Mouse (Mus musculus): ENCODE data around the gene Nr2c2ap. TPM values are rescaled to one million over a fixed set of nuclear protein-coding genes. Genes with fewer than 3 reads are reported as not detected.
A peak's percentile ranks its signal among the peaks of the same experiment; 100 is the strongest.

Nr2c2ap gene
- polyA plus RNA-seq, 1 experiment from 2014 or later = 19.5 TPM

DNA sequence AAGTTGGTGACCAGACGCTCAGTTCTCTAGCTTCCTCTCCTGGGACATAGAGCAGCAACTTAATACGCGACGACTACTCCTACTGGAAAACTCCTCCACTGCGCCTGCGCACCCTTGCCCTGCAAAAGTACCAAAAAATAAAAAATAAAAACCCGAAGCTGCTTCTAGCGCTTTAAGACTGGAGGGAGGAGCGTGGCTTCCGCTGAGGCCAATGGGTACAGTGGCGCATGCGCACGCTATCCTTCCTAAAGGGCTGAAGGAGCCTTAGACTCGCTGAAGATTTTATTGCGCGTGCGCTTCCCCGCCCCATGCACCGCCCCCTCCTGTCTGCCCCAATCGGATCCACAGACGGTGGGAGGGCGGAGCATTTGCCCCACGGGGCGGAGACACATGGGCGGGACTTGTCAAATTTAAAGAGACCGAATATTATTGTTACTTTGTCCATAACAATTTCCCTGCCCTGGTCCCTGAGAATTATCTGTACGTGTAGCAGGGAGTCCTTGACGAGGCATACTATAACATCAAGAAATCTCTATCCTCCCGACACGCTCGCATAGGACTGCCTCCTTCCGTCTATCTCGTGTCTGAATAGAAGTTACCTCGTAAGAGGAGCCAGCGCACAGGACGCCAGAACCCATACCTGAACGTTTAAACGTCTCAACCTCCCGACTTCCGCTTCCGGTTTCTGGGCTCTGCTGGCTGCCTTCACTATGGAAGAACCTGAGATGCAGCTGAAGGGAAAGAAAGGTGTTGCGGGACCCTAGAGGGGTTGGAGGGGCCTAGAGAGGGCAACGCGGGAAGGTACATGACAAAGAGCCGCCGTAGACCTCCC lies 8.1 kb downstream of the Nr2c2ap start, which contains the start of the genes Rfxank, Borcs8 and Mef2b:
TSS of gene Rfxank (minus strand) at position 129 of the 832 bp plus-strand sequence.
TSS of gene Borcs8 (plus strand) at position 474 of the 832 bp plus-strand sequence.
TSS of gene Mef2b (plus strand) at position 686 of the 832 bp plus-strand sequence.
- Histone ChIP-seq H3K27me3 (ENCODE audit: control insufficient read depth, insufficient read depth, low read length) (no peaks in the 10 kb centered on the region), H3K27ac (replicated peaks; ENCODE audit: low read depth, low read length) (peak within 1 kb of the TSS; percentile 57), H3K4me2 (ENCODE audit: low read depth, low read length) (peak within 1 kb of the TSS; percentile 81), H3K9me3 (replicated peaks; ENCODE audit: control insufficient read depth, low read length) (no peaks in the 10 kb centered on the region), H3K4me3 (ENCODE audit: low read depth, low read length) (peak within 1 kb of the TSS; percentile 78), H3K36me3 (replicated peaks; ENCODE audit: control insufficient read depth, insufficient read depth, low read depth, low read length) (peaks cover 7% of the 10 kb centered on the region), H3K9ac (replicated peaks; ENCODE audit: low read length) (peak within 1 kb of the TSS; percentile 83), H3K4me1 (ENCODE audit: control insufficient read depth, insufficient read depth, low read length) (peaks cover 5% of the 10 kb centered on the region)
- under 1% methylated on average over 46 of the region's 46 CpGs for WGBS
- DNase-seq (ENCODE audit: low spot score) = peak; percentile 100
- ATAC-seq (replicated peaks; ENCODE audit: insufficient number of reproducible peaks, low FRiP score, low TSS enrichment, low read depth) = peak; percentile 93

GRCm38 (mm10) chr8:70139981-70140380 lies 8.8 kb downstream of the Nr2c2ap start:
- H3K36me3 ChIP-seq (replicated peaks; ENCODE audit: control insufficient read depth, insufficient read depth, low read depth, low read length) = peaks cover 3% of the 10 kb centered on the region
- H3K4me1 ChIP-seq (ENCODE audit: control insufficient read depth, insufficient read depth, low read length) = peaks cover 5% of the 10 kb centered on the region
- DNase-seq (ENCODE audit: low spot score) (peak; percentile 11), ATAC-seq (replicated peaks; ENCODE audit: insufficient number of reproducible peaks, low FRiP score, low TSS enrichment, low read depth) (no peak)
- WGBS = 13% methylated on average over 9 of the region's 9 CpGs
- H3K4me2 ChIP-seq (ENCODE audit: low read depth, low read length) = peak overlapping the region; percentile 81
- H3K9ac ChIP-seq (replicated peaks; ENCODE audit: low read length) = peak overlapping the region; percentile 83
- no peaks in the 10 kb centered on the region for H3K9me3 ChIP-seq (replicated peaks; ENCODE audit: control insufficient read depth, low read length)
- H3K4me3 ChIP-seq (ENCODE audit: low read depth, low read length) = peak overlapping the region; percentile 78
- peak overlapping the region; percentile 57 for H3K27ac ChIP-seq (replicated peaks; ENCODE audit: low read depth, low read length)
- no peaks in the 10 kb centered on the region for H3K27me3 ChIP-seq (ENCODE audit: control insufficient read depth, insufficient read depth, low read length)

GRCm38 (mm10) chr8:70147678-70148607 lies 16.8 kb downstream of the Nr2c2ap start:
- DNase-seq (ENCODE audit: low spot score) = no peak
- 81% methylated on average over 7 of the region's 7 CpGs for WGBS
- no peaks in the 10 kb centered on the region for H3K4me1 ChIP-seq (ENCODE audit: control insufficient read depth, insufficient read depth, low read length)

GRCm38 (mm10) chr8:70150158-70150557 lies 19.0 kb downstream of the Nr2c2ap start:
- Histone ChIP-seq H3K27me3 (ENCODE audit: control insufficient read depth, insufficient read depth, low read length) (no peaks in the 10 kb centered on the region), H3K9me3 (replicated peaks; ENCODE audit: control insufficient read depth, low read length) (no peaks in the 10 kb centered on the region), H3K4me3 (ENCODE audit: low read depth, low read length) (no peak overlapping the region), H3K27ac (replicated peaks; ENCODE audit: low read depth, low read length) (no peak overlapping the region), H3K9ac (replicated peaks; ENCODE audit: low read length) (peak overlapping the region; percentile 41; the same call in 1 of the 2 replicates), H3K4me2 (ENCODE audit: low read depth, low read length) (no peak overlapping the region), H3K36me3 (replicated peaks; ENCODE audit: control insufficient read depth, insufficient read depth, low read depth, low read length) (peaks cover 2% of the 10 kb centered on the region; the same call in 1 of the 2 replicates), H3K4me1 (ENCODE audit: control insufficient read depth, insufficient read depth, low read length) (no peaks in the 10 kb centered on the region)
- peak; percentile 30 for DNase-seq (ENCODE audit: low spot score)
- ATAC-seq (replicated peaks; ENCODE audit: insufficient number of reproducible peaks, low FRiP score, low TSS enrichment, low read depth) = no peak
- 15% methylated on average over 13 of the region's 13 CpGs for WGBS

More at GRCm38 (mm10) chr8:70147678-70148607, 16.8 kb downstream of the Nr2c2ap start:
- Histone ChIP-seq H3K27me3 (ENCODE audit: control insufficient read depth, insufficient read depth, low read length) (no peaks in the 10 kb centered on the region), H3K9ac (replicated peaks; ENCODE audit: low read length) (no peak overlapping the region), H3K27ac (replicated peaks; ENCODE audit: low read depth, low read length) (no peak overlapping the region), H3K36me3 (replicated peaks; ENCODE audit: control insufficient read depth, insufficient read depth, low read depth, low read length) (peaks cover 2% of the 10 kb centered on the region), H3K9me3 (replicated peaks; ENCODE audit: control insufficient read depth, low read length) (no peaks in the 10 kb centered on the region), H3K4me3 (ENCODE audit: low read depth, low read length) (no peak overlapping the region), H3K4me2 (ENCODE audit: low read depth, low read length) (no peak overlapping the region)
- ATAC-seq (replicated peaks; ENCODE audit: insufficient number of reproducible peaks, low FRiP score, low TSS enrichment, low read depth) = no peak

- Histone ChIP-seq H3K9me3 (replicated peaks; ENCODE audit: control insufficient read depth, low read length) (no peaks in the 10 kb centered on the region), H3K36me3 (replicated peaks; ENCODE audit: control insufficient read depth, insufficient read depth, low read depth, low read length) (no peaks in the 10 kb centered on the region), H3K4me3 (ENCODE audit: low read depth, low read length) (no peak overlapping the region), H3K27ac (replicated peaks; ENCODE audit: low read depth, low read length) (no peak overlapping the region), H3K27me3 (ENCODE audit: control insufficient read depth, insufficient read depth, low read length) (no peaks in the 10 kb centered on the region), H3K9ac (replicated peaks; ENCODE audit: low read length) (no peak overlapping the region), H3K4me1 (ENCODE audit: control insufficient read depth, insufficient read depth, low read length) (no peaks in the 10 kb centered on the region), H3K4me2 (ENCODE audit: low read depth, low read length) (0 out of 2 replicates have a peak overlapping the region, but pooled peaks have one; percentile 2)
- DNase-seq (ENCODE audit: low spot score) (peak; percentile 87), ATAC-seq (replicated peaks; ENCODE audit: insufficient number of reproducible peaks, low FRiP score, low TSS enrichment, low read depth) (peak; percentile 95)
- WGBS = 17% methylated on average over 19 of the region's 22 CpGs
These were observed 21.6 kb downstream of the Nr2c2ap start for GRCm38 (mm10) chr8:70152537-70153257.

DNA sequence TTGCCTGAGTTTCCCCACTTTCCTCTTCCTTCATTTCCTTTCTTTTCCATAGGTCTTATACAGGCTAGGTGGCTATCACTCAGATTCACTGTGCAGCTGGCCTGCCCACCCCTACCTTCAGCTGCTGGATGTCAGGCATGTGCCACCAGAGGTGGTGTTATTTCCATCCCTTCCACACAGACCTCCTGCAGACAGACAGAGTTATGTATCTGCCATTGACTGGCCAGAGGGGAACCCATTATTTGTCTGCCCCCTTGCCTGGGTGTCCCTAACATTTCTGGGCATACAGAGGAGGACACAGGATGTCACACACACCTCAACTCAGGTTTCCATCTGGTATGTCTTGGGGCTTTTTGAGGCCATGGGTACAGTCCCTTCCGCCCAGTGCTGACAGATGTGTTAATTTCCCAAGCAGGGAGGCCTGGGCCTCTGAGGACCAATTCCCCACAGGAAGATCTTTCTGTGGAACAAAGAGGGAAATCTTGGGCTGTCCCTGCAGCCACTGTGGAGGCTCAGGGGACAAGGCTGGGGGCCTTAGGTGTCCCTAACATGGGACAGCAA lies 26.2 kb downstream of the Nr2c2ap start:
- WGBS = 88% methylated on average over 1 of the region's 1 CpGs
- no peak for ATAC-seq (replicated peaks; ENCODE audit: insufficient number of reproducible peaks, low FRiP score, low TSS enrichment, low read depth)
- no peak for DNase-seq (ENCODE audit: low spot score)

More for the DNA sequence above, 26.2 kb downstream of the Nr2c2ap start:
- no peaks in the 10 kb centered on the region for H3K27me3 ChIP-seq (ENCODE audit: control insufficient read depth, insufficient read depth, low read length)
- H3K4me3 ChIP-seq (ENCODE audit: low read depth, low read length) = no peak overlapping the region
- no peak overlapping the region for H3K9ac ChIP-seq (replicated peaks; ENCODE audit: low read length)
- no peaks in the 10 kb centered on the region for H3K9me3 ChIP-seq (replicated peaks; ENCODE audit: control insufficient read depth, low read length)
- H3K27ac ChIP-seq (replicated peaks; ENCODE audit: low read depth, low read length) = no peak overlapping the region
- H3K4me1 ChIP-seq (ENCODE audit: control insufficient read depth, insufficient read depth, low read length) = no peaks in the 10 kb centered on the region
- H3K36me3 ChIP-seq (replicated peaks; ENCODE audit: control insufficient read depth, insufficient read depth, low read depth, low read length) = no peaks in the 10 kb centered on the region
- no peak overlapping the region for H3K4me2 ChIP-seq (ENCODE audit: low read depth, low read length)
